Mouse (Mus musculus): ENCODE measurements at regions not wholly inside any gene's neighbourhood (a gene's known extent, or its start where the extent isn't known, plus 50 kb on each side); places are given as distances from the start of the nearest gene placed in this dataset.

- in situ Hi-C loops (cut with MboI): loop anchor here (5.0 kb wide), 1 partner anchor 51 kb away; no protein-coding TSS in a partner anchor
These were observed 66.4 kb upstream of the Bmp2k start for GRCm38 (mm10) chr5:96931091-96931490.

DNA sequence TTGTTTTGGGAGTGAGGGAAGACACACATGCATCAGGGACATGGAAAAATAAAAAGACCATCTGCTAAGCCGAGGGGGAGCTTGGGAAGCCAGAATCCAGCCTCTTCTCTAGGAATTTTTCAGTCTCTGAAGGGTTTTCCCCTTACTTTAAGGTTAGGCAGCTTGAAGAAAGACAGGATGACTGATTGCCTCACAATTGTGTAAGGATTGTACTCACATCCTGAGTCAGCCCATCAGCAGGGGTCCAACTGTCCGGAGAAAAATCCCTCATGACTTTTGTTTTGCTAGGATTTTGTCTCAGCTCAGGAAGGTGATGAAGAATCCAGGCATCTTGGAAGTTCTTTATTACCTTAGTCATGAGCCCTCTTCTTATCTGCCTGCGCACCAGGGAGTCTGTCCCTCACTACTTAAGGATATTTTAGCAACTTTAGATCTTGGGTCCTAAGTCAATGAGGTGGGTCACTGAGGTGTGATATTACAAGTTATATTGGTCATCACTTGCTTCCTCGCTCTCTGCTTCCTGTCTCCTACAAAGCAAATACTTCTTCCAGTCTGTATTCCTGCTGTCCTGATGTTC, 65.8 kb upstream of the Bmp2k start:
- in situ Hi-C loops (cut with MboI): loop anchor here (5.0 kb wide), 1 partner anchor 51 kb away; no protein-coding TSS in a partner anchor

GRCm38 (mm10) chr5:96936239-96936638, 61.2 kb upstream of the Bmp2k start:
- in situ Hi-C loops (cut with MboI): no loop called here

DNA sequence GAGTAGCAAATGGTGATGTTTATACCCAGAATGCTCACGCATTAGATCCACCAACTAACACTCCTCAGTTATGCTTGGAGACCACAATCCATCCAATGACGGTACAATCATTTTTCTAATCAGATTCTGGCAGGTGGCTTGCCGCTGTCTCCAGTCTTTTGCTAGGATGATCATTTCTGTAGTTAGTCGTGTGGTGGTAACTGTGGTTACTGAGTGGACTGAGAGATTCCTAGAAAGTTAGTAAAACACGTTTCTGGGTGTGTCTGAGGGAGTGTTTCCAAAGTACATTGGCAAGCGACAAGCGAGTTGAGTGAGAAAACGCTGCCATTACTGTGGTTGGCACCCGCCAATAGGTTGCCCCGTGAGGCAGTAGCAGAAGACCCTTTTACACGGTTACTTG, 58.8 kb upstream of the Bmp2k start:
- in situ Hi-C loops (cut with MboI): no loop called here

- in situ Hi-C loops (cut with MboI): no loop called here
These were observed 58.2 kb upstream of the Bmp2k start for GRCm38 (mm10) chr5:96939273-96939672.

DNA sequence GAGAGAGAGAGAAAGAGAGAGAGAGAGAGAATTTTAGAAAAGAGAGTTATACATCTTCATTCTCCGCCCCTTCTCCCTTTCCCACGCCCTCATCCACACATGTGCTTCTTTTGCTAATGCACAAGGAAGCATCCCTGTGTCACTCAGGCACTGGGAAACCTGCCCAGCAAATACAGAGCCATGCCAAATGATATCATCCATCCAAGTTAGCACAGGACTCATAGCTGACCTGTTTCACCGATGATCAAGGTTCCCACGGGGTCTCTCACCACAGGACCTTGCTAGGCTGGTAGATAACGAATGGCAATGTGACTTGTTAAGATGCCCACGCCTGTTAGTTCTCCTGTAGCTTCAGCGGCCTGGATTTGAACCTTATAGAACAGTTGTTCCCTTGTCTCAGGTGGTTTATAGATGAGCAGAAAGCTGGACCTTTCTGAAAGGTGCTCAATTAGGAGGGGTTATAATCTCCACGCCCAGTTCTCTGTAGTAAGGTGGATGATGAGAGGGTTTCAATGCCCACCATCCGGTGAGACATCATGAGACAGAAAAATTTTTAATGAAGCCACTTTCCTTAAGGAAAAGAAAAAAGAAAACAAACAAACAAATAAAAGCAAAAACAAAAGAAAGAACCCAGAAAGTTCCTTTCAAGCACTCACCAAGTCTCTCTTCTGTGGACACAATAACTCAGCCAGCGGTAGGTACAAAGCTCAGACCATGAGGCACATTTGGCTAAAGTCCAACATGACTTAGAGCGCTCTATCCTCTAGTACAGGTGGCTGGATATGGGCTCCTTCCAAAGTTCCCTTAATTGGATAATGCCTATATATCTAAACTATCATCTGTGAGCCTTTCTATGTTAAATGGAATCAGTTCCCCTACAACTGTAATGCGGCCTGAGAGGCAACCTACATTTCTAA, 57.1 kb upstream of the Bmp2k start:
- in situ Hi-C loops (cut with MboI): no loop called here

GRCm38 (mm10) chr5:96941087-96941468, 56.4 kb upstream of the Bmp2k start:
- in situ Hi-C loops (cut with MboI): no loop called here

GRCm38 (mm10) chr5:96941518-96941917, 56.0 kb upstream of the Bmp2k start:
- in situ Hi-C loops (cut with MboI): no loop called here

All from mature B cell (primary cell).